Mouse (Mus musculus): ENCODE data around the gene Hoxc5. TPM values are rescaled to one million over a fixed set of nuclear protein-coding genes. Genes with fewer than 3 reads are reported as not detected.

Gene Hoxc5
- total and polyA plus RNA-seq, 2 experiments from 2014 or later: 0.15 TPM; not detected in 1

GRCm38 (mm10) chr15:102999955-103000354 is 32.7 kb downstream of the Hoxc5 start:
- peak overlapping the region; percentile 72; the same call in 1 of the 2 replicates for H3K4me2 ChIP-seq (ENCODE audit: low read depth, low read length)
- DNase-seq (ENCODE audit: low spot score) (no peak), ATAC-seq (ENCODE audit: insufficient read depth, low read depth) (no peak)
- 44% methylated on average over 11 of the region's 11 CpGs for WGBS
- peak overlapping the region; percentile 46; the same call in 1 of the 2 replicates for H3K4me3 ChIP-seq (ENCODE audit: low read depth, low read length)
- peaks cover 98% of the 10 kb centered on the region for H3K27me3 ChIP-seq (ENCODE audit: control insufficient read depth, insufficient read depth, low read length)
- peaks cover 25% of the 10 kb centered on the region for H3K4me1 ChIP-seq (ENCODE audit: control insufficient read depth, insufficient read depth)
- H3K27ac ChIP-seq (ENCODE audit: low read depth): no peak overlapping the region
- no peak for TF ChIP-seq EP300 (IDR thresholded peaks at IDR 0.05; ENCODE audit: low read depth)
- no peak for TF ChIP-seq CTCF (IDR thresholded peaks at IDR 0.05; ENCODE audit: low read depth)
- no peaks in the 10 kb centered on the region for H3K9me3 ChIP-seq (replicated peaks; ENCODE audit: control insufficient read depth, low read length)
- no peaks in the 10 kb centered on the region for H3K36me3 ChIP-seq (replicated peaks; ENCODE audit: control insufficient read depth, insufficient read depth, low read length)
- H3K9ac ChIP-seq (replicated peaks; ENCODE audit: low read depth, low read length): no peak overlapping the region

- Histone ChIP-seq H3K27me3 (ENCODE audit: control insufficient read depth, insufficient read depth, low read length) (peaks cover 98% of the 10 kb centered on the region), H3K4me1 (ENCODE audit: control insufficient read depth, insufficient read depth) (peaks cover 25% of the 10 kb centered on the region), H3K9me3 (replicated peaks; ENCODE audit: control insufficient read depth, low read length) (no peaks in the 10 kb centered on the region), H3K27ac (ENCODE audit: low read depth) (no peak overlapping the region), H3K4me2 (ENCODE audit: low read depth, low read length) (peak overlapping the region; percentile 31), H3K4me3 (ENCODE audit: low read depth, low read length) (0 out of 2 replicates have a peak overlapping the region, but pooled peaks have one; percentile 9), H3K36me3 (replicated peaks; ENCODE audit: control insufficient read depth, insufficient read depth, low read length) (no peaks in the 10 kb centered on the region), H3K9ac (replicated peaks; ENCODE audit: low read depth, low read length) (no peak overlapping the region)
- DNase-seq (ENCODE audit: low spot score) (no peak), ATAC-seq (ENCODE audit: insufficient read depth, low read depth) (no peak)
- WGBS: 26% methylated on average over 24 of the region's 24 CpGs
- no peak for TF ChIP-seq CTCF (IDR thresholded peaks at IDR 0.05; ENCODE audit: low read depth)
- no peak for TF ChIP-seq EP300 (IDR thresholded peaks at IDR 0.05; ENCODE audit: low read depth)
These were observed 33.3 kb downstream of the Hoxc5 start for GRCm38 (mm10) chr15:103000501-103000901.

GRCm38 (mm10) chr15:103001370-103001769 is 34.1 kb downstream of the Hoxc5 start:
- TF ChIP-seq CTCF (IDR thresholded peaks at IDR 0.05; ENCODE audit: low read depth) (no peak), EP300 (IDR thresholded peaks at IDR 0.05; ENCODE audit: low read depth) (no peak)
- Histone ChIP-seq H3K27me3 (ENCODE audit: control insufficient read depth, insufficient read depth, low read length) (peaks cover 98% of the 10 kb centered on the region), H3K9me3 (replicated peaks; ENCODE audit: control insufficient read depth, low read length) (no peaks in the 10 kb centered on the region), H3K4me1 (ENCODE audit: control insufficient read depth, insufficient read depth) (peaks cover 25% of the 10 kb centered on the region), H3K36me3 (replicated peaks; ENCODE audit: control insufficient read depth, insufficient read depth, low read length) (no peaks in the 10 kb centered on the region), H3K4me3 (ENCODE audit: low read depth, low read length) (no peak overlapping the region), H3K9ac (replicated peaks; ENCODE audit: low read depth, low read length) (no peak overlapping the region), H3K27ac (ENCODE audit: low read depth) (no peak overlapping the region), H3K4me2 (ENCODE audit: low read depth, low read length) (no peak overlapping the region)
- peak; percentile 56 for DNase-seq (ENCODE audit: low spot score)
- 37% methylated on average over 2 of the region's 2 CpGs for whole genome bisulfite sequencing
- ATAC-seq (ENCODE audit: insufficient read depth, low read depth): peak; percentile 56

GRCm38 (mm10) chr15:103002156-103002555 is 34.9 kb downstream of the Hoxc5 start:
- peaks cover 25% of the 10 kb centered on the region for H3K4me1 ChIP-seq (ENCODE audit: control insufficient read depth, insufficient read depth)
- no peak overlapping the region for H3K4me2 ChIP-seq (ENCODE audit: low read depth, low read length)
- H3K4me3 ChIP-seq (ENCODE audit: low read depth, low read length): no peak overlapping the region
- H3K27ac ChIP-seq (ENCODE audit: low read depth): no peak overlapping the region
- TF ChIP-seq EP300 (IDR thresholded peaks at IDR 0.05; ENCODE audit: low read depth) (no peak), CTCF (IDR thresholded peaks at IDR 0.05; ENCODE audit: low read depth) (no peak)
- H3K9me3 ChIP-seq (replicated peaks; ENCODE audit: control insufficient read depth, low read length): no peaks in the 10 kb centered on the region
- no peaks in the 10 kb centered on the region for H3K36me3 ChIP-seq (replicated peaks; ENCODE audit: control insufficient read depth, insufficient read depth, low read length)
- DNase-seq (ENCODE audit: low spot score) (no peak), ATAC-seq (ENCODE audit: insufficient read depth, low read depth) (no peak)
- WGBS: 55% methylated on average over 4 of the region's 4 CpGs
- peaks cover 98% of the 10 kb centered on the region for H3K27me3 ChIP-seq (ENCODE audit: control insufficient read depth, insufficient read depth, low read length)
- H3K9ac ChIP-seq (replicated peaks; ENCODE audit: low read depth, low read length): no peak overlapping the region

GRCm38 (mm10) chr15:103002821-103003448 is 35.7 kb downstream of the Hoxc5 start:
- Histone ChIP-seq H3K27me3 (ENCODE audit: control insufficient read depth, insufficient read depth, low read length) (peaks cover 98% of the 10 kb centered on the region), H3K9ac (replicated peaks; ENCODE audit: low read depth, low read length) (no peak overlapping the region), H3K36me3 (replicated peaks; ENCODE audit: control insufficient read depth, insufficient read depth, low read length) (no peaks in the 10 kb centered on the region), H3K9me3 (replicated peaks; ENCODE audit: control insufficient read depth, low read length) (no peaks in the 10 kb centered on the region), H3K27ac (ENCODE audit: low read depth) (no peak overlapping the region), H3K4me3 (ENCODE audit: low read depth, low read length) (no peak overlapping the region), H3K4me1 (ENCODE audit: control insufficient read depth, insufficient read depth) (peaks cover 25% of the 10 kb centered on the region), H3K4me2 (ENCODE audit: low read depth, low read length) (no peak overlapping the region)
- no peak for ATAC-seq (ENCODE audit: insufficient read depth, low read depth)
- 39% methylated on average over 13 of the region's 13 CpGs for WGBS
- TF ChIP-seq EP300 (IDR thresholded peaks at IDR 0.05; ENCODE audit: low read depth) (no peak), CTCF (IDR thresholded peaks at IDR 0.05; ENCODE audit: low read depth) (no peak)
- no peak for DNase-seq (ENCODE audit: low spot score)

GRCm38 (mm10) chr15:103005308-103005707 is 38.1 kb downstream of the Hoxc5 start:
- DNase-seq (ENCODE audit: low spot score) (no peak), ATAC-seq (ENCODE audit: insufficient read depth, low read depth) (no peak)
- H3K27me3 ChIP-seq (ENCODE audit: control insufficient read depth, insufficient read depth, low read length): peaks cover 98% of the 10 kb centered on the region
- no peaks in the 10 kb centered on the region for H3K36me3 ChIP-seq (replicated peaks; ENCODE audit: control insufficient read depth, insufficient read depth, low read length)
- H3K4me2 ChIP-seq (ENCODE audit: low read depth, low read length): no peak overlapping the region
- WGBS: 3% methylated on average over 17 of the region's 17 CpGs
- no peak overlapping the region for H3K27ac ChIP-seq (ENCODE audit: low read depth)
- TF ChIP-seq CTCF (IDR thresholded peaks at IDR 0.05; ENCODE audit: low read depth) (no peak), EP300 (IDR thresholded peaks at IDR 0.05; ENCODE audit: low read depth) (no peak)
- H3K4me3 ChIP-seq (ENCODE audit: low read depth, low read length): no peak overlapping the region
- peaks cover 16% of the 10 kb centered on the region for H3K4me1 ChIP-seq (ENCODE audit: control insufficient read depth, insufficient read depth)
- no peak overlapping the region for H3K9ac ChIP-seq (replicated peaks; ENCODE audit: low read depth, low read length)
- H3K9me3 ChIP-seq (replicated peaks; ENCODE audit: control insufficient read depth, low read length): no peaks in the 10 kb centered on the region

Measured in heart, postnatal 0 days (tissue).